Mouse (Mus musculus) olfactory bulb, adult 2 months (tissue): ENCODE results near the gene Slc25a5. TPM values are rescaled to one million over a fixed set of nuclear protein-coding genes. Genes with fewer than 3 reads are reported as not detected.

Experiments used
- H3K27ac ChIP-seq: fragments of 200-500 bp; 2 replicates; pipeline ENCODE4 v1.5.1; 2012; ENCODE audit warnings: low read depth, low read length; ENCODE audit not compliant: insufficient read depth
- H3K4me1 ChIP-seq: fragments of 200-500 bp; 2 replicates; pipeline ENCODE4 v1.6.1; 2012; ENCODE audit warnings: low read length; ENCODE audit not compliant: control insufficient read depth, insufficient read depth
- H3K4me3 ChIP-seq: fragments of 200-500 bp; 2 replicates; pipeline ENCODE4 v1.5.1; 2012; ENCODE audit warnings: mild to moderate bottlenecking, low read depth, low read length, moderate library complexity; ENCODE audit not compliant: insufficient read depth
- CTCF ChIP-seq: fragments of 200-500 bp; IDR thresholded peaks from 2 replicates; pipeline ENCODE4 v1.5.1; 2012; ENCODE audit warnings: low read depth, mild to moderate bottlenecking, low read length, moderate library complexity; ENCODE audit not compliant: insufficient read depth
- POLR2A ChIP-seq: fragments of 200-500 bp; IDR thresholded peaks from 2 replicates; pipeline ENCODE4 v1.6.1; 2012; ENCODE audit warnings: mild to moderate bottlenecking, low read depth, low read length, moderate library complexity; ENCODE audit not compliant: insufficient read depth
- WGBS: fragments of 180-500 bp; shearing (Covaris S2); methylation state at CpG from one replicate; pipeline ENCODE4 v1.1.7; 2018; 5-methylcytosine and 5-hydroxymethylcytosine counted together
- polyA plus RNA-seq: library from polyadenylated mRNA; stranded (reverse); fragments of >200 nt; gene quantifications from 2 replicates; pipeline ENCODE4 v1.2.4, GENCODE M21; 2012; ENCODE audit warnings: low replicate concordance; ENCODE audit not compliant: missing spikeins, insufficient read depth, insufficient read length

The Slc25a5 gene
- polyA plus RNA-seq, 1 experiment = 502 TPM

DNA sequence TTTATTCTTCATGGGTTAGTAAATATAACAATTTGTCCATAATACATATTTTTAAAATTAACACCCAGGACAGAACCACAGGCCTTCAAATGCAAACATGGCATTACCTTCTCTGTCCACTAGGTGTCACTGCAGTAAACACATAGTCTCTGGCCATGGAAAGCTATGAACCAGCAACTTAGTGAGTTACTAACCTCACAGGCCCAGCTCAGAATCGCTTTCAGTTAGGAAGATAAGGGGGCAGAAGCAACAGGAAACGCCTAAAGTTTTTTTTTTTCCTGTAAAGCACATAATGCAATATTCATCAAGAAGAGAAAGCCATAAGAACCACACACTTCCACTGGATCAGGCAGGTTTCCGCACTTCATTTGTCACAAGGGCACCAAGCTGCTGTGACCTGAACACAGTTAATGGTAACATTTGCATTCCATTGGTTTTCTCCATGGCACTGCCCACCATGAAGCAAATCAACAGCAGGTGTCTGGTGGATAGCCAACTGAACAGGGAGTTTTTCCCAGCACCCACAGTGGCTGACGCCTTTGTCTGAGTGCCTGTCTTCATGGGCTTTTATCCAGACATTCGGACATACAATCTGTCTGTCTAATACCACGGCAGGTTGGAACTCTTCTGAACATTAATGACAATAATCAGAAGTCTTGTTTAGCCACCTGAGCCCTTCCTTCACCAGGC lies 34.4 kb upstream of the Slc25a5 start:
- Histone ChIP-seq H3K27ac (no peak overlapping the region), H3K4me3 (no peak overlapping the region), H3K4me1 (no peaks in the 10 kb centered on the region)
- WGBS = 48% methylated on average over 6 of the region's 6 CpGs
- TF ChIP-seq CTCF (no peak), POLR2A (no peak)

- no peak overlapping the region for H3K27ac ChIP-seq
- H3K4me3 ChIP-seq = no peak overlapping the region
- WGBS = 72% methylated on average over 5 of the region's 5 CpGs
- TF ChIP-seq CTCF (no peak), POLR2A (no peak)
- H3K4me1 ChIP-seq = no peaks in the 10 kb centered on the region
Measured at GRCm38 (mm10) chrX:36762289-36762688, 33.2 kb upstream of the Slc25a5 start.

GRCm38 (mm10) chrX:36762894-36763293 lies 32.6 kb upstream of the Slc25a5 start:
- Histone ChIP-seq H3K27ac (no peak overlapping the region), H3K4me1 (no peaks in the 10 kb centered on the region), H3K4me3 (no peak overlapping the region)
- TF ChIP-seq POLR2A = no peak
- no peak for TF ChIP-seq CTCF
- 52% methylated on average over 4 of the region's 4 CpGs for WGBS

- H3K4me1 ChIP-seq = no peaks in the 10 kb centered on the region
- TF ChIP-seq POLR2A (no peak), CTCF (no peak)
- H3K27ac ChIP-seq = no peak overlapping the region
- H3K4me3 ChIP-seq = no peak overlapping the region
- 42% methylated on average over 11 of the region's 11 CpGs for WGBS
Measured at GRCm38 (mm10) chrX:36763298-36763933, 32.0 kb upstream of the Slc25a5 start.

- 62% methylated on average over 2 of the region's 2 CpGs for WGBS
- no peak overlapping the region for H3K27ac ChIP-seq
- H3K4me3 ChIP-seq = no peak overlapping the region
- H3K4me1 ChIP-seq = no peaks in the 10 kb centered on the region
- TF ChIP-seq POLR2A (no peak), CTCF (no peak)
Measured at GRCm38 (mm10) chrX:36763934-36764317, 31.5 kb upstream of the Slc25a5 start.

DNA sequence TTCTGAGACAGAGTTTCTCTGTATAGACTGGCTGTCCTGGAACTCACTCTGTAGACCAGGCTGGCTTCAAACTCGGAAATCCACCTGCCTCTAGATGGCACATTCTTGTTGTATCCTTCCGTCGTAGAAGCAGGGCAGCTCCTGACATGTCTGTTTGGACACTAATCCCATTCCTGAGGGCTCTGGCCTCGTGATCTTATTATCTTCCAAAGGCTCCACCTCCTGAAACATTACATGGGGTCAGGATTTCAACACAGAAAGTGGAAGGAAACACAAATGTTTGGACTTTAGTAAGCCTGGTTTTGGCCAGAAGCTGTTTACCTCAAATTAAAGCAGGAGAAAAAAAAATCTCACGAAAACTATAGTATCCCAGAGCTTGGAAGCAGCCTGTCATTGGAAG lies 28.1 kb upstream of the Slc25a5 start:
- Histone ChIP-seq H3K4me1 (no peaks in the 10 kb centered on the region), H3K27ac (no peak overlapping the region), H3K4me3 (no peak overlapping the region)
- TF ChIP-seq POLR2A = no peak
- no peak for TF ChIP-seq CTCF
- WGBS = 57% methylated on average over 5 of the region's 5 CpGs

GRCm38 (mm10) chrX:36772591-36772990 lies 22.9 kb upstream of the Slc25a5 start:
- TF ChIP-seq POLR2A = no peak
- TF ChIP-seq CTCF = no peak
- H3K4me1 ChIP-seq = no peaks in the 10 kb centered on the region
- WGBS = 94% methylated on average over 6 of the region's 6 CpGs
- H3K4me3 ChIP-seq = no peak overlapping the region
- no peak overlapping the region for H3K27ac ChIP-seq

- TF ChIP-seq POLR2A = no peak
- no peak for TF ChIP-seq CTCF
- no peak overlapping the region for H3K27ac ChIP-seq
- H3K4me1 ChIP-seq = no peaks in the 10 kb centered on the region
- H3K4me3 ChIP-seq = no peak overlapping the region
- WGBS = 79% methylated on average over 5 of the region's 5 CpGs
Measured at GRCm38 (mm10) chrX:36775520-36775919, 19.9 kb upstream of the Slc25a5 start.

GRCm38 (mm10) chrX:36777694-36778093 lies 17.8 kb upstream of the Slc25a5 start:
- 76% methylated on average over 4 of the region's 4 CpGs for WGBS
- Histone ChIP-seq H3K27ac (no peak overlapping the region), H3K4me1 (no peaks in the 10 kb centered on the region), H3K4me3 (no peak overlapping the region)
- TF ChIP-seq POLR2A (no peak), CTCF (no peak)

- no peak for TF ChIP-seq CTCF
- TF ChIP-seq POLR2A = no peak
- H3K4me1 ChIP-seq = no peaks in the 10 kb centered on the region
- H3K4me3 ChIP-seq = no peak overlapping the region
- 85% methylated on average over 4 of the region's 4 CpGs for WGBS
- H3K27ac ChIP-seq = no peak overlapping the region
Measured at GRCm38 (mm10) chrX:36789360-36789759, 6.1 kb upstream of the Slc25a5 start.
